Mouse (Mus musculus) naive thymus-derived CD4-positive, alpha-beta T cell, adult 2 months (primary cell): ENCODE results near the gene Stat1.
A peak's percentile ranks its signal among the peaks of the same experiment; 100 is the strongest.

Experiments used
- DNase-seq: peaks from one replicate; pipeline ENCODE4 v3.0.0-alpha.2; 2011; ENCODE audit warnings: low read depth

Stat1 gene

GRCm38 (mm10) chr1:52133254-52133653 is 14.0 kb downstream of the Stat1 start:
- no peak for DNase-seq

- DNase-seq: no peak
These were observed 18.1 kb downstream of the Stat1 start for GRCm38 (mm10) chr1:52137292-52137691.

DNA sequence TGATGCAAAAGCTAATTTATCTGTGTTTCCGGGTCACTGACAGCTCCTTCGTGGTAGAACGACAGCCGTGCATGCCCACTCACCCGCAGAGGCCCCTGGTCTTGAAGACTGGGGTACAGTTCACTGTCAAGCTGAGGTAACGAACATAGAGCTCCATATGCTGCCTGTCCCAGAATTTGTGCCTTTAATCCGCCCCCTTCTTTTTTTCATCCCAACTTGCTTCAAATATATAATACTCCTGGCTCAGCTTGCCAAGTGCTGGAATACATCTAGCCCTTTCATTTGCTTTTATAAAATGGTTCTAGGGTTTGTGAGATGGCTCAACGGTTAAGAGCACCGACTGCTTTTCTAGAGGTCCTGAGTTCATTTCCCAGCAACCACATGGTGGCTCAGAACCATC is 21.3 kb downstream of the Stat1 start:
- DNase-seq: no peak

- no peak for DNase-seq
These were observed 22.2 kb downstream of the Stat1 start for GRCm38 (mm10) chr1:52141482-52141881.

DNA sequence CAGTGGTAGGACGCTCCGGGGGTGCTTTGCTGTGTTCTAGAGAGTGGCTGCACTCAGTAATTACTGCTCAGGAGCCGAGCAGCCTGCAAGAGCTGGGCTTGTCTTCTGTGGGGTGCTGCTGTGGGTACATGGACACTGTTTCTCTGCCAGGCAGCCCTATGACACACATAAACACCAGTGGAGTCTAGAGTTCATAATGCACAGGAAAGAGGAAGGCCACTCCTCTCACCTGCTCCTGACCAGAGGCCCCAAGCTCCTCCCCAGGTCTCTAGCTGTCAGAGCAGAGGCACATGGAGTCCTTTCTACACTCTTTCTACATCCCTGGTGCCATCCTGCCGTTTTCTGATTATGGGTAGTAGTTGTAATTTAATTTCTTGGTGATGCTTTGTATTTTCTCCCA is 22.9 kb downstream of the Stat1 start:
- DNase-seq: no peak

- no peak for DNase-seq
These were observed 24.0 kb downstream of the Stat1 start for GRCm38 (mm10) chr1:52143191-52143590.

DNA sequence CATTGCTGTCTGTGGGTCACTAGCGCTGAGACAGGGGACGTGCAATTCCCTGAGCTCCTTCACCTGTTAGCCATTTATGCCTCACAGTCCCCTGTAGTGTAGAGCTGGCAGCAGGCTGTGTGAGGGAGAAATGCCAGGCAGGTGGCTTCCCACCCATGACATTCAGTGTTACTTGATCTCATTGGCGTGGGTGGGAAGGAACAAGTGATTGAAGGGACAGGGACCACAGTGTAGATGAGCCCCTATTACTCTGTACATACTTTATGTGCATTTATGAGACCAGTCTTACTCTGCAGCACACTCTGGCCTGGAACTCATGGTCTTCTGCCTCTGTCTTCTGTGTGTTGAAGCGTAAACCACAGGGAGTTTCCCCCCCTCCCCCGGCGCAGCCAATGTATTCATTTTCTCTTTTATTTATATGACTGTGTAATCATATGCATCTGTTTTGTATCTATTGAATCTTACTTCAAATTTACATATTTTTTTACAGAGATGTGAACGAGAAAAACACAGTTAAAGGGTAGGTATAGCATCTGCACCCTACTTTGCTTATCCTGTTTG is 24.4 kb downstream of the Stat1 start:
- no peak for DNase-seq

GRCm38 (mm10) chr1:52144907-52145306 is 25.7 kb downstream of the Stat1 start:
- DNase-seq: no peak

DNA sequence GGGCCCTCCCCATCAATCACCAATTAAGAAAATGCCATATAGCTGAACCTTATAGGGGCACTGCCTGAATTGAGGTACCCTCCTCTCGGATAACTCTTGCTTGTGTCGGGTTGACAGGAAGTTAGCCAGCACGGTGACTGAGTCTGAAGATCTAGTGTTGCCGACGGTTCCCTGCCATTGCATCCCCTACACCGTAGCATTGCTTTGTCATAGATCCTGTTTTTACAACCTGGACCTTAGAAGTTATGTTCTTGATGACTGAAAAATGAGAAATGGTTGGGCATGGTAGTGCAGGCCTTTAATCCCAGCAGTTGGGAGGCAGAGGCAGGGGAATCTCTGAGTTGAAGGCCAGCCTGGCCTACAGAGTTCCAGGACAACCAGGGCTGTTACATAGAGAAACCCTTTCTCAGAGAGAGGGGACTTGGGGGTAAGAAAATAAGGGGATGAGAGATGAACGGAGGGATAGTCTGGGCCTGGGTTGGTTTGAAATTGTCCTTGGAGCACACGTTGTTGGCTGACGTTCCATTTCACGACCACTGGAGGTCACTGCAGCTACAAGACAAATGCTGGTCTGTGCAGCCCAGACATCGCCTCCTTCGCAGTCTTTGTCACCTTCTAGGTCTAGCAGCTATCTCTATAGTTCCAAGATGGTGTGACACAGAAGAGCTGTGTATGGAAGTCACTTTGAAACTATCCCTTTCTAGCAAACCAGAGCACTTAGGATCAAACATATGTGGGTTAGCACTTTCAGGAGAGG is 27.2 kb downstream of the Stat1 start:
- peak; percentile 67 for DNase-seq

GRCm38 (mm10) chr1:52147431-52147830 is 28.2 kb downstream of the Stat1 start:
- no peak for DNase-seq

DNA sequence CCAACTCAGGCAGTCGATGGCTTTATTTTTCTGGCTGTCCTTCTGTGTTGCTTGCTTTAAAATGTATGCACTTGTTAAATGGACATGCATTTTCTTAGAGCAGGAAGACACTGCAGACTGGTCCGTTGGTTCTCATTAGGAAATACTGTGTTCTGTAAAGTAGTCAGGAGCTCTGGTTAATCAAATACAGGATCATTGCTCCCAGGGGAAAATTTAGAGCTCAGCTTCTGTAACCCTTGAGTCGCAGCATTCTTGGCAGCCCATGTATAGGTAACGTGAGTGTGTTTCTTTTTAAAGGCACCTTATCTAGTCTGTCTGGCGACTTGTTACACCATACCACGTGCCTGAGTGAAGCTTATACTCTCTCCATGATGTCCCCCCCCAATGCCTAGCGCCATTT is 28.9 kb downstream of the Stat1 start:
- DNase-seq: no peak

DNA sequence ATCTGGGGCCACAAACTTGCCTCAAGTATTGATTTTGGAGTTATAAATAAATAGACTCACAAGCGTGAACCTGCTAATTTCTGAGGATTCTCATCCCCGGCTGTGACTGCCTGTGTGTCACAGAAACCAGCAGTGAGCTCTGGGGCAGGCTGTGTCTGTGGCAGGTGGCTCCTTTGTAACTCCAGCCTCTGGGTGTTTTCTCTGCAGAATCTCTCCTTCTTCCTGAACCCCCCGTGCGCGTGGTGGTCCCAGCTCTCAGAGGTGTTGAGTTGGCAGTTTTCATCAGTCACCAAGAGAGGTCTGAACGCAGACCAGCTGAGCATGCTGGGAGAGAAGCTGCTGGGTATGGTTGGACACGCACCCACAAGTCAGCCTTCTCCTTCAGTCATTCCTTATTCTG is 29.5 kb downstream of the Stat1 start:
- DNase-seq: no peak

DNA sequence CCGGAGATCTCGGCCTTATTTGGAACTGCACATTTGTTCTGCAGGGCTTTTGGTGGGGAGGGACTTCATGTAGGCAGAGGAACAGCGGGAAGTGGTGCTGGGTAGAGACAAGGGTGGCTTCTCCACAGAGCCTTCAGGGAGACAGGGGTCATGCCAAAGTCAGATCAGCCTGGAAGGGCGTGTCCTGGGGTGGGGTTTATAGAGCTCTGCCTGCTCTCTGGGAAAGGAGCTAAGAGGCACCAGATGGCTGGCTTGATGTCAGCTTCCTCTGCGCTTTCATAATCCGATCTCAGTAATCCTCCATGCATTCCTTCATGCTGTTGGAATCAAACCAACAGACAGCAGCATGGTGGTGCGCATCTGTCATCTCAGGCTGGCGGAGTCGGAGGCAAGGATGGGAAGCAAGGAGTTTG is 30.7 kb downstream of the Stat1 start:
- DNase-seq: peak; percentile 39

DNA sequence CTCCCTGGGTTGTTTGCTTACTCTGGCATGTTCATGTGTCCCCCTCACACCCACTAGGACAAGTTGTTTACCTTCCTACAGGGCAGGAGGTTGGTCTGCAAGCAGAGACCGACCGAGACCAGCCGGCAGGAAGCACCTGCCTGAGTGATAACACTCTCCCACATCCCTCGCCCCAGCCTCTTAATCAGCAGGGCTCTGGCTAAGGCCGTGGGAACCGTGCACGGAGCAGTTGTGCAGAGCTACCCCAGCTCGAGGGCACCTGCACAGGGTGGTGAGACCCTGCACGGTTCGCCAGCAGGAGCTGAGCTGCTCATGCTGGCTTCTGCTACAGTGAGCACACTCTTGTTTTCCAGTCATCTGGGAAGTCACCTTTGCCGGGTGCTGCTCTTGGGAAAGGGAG is 31.4 kb downstream of the Stat1 start:
- DNase-seq: peak; percentile 38

DNA sequence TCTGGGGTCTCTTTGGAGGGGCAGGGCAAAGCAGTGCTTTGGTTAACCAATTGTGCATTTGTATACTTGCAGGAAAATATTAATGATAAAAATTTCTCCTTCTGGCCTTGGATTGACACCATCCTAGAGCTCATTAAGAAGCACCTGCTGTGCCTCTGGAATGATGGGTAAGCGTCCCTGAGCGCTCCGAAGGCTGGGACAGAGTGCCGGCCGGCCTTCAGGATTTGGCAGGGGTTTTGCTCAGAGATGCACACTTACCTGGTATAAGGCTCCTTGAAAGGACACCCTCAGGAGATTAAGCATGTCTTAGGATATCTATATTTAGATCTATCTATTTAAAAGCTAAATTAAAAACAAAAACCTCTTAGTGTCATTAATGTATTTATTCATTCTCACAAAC is 31.9 kb downstream of the Stat1 start:
- DNase-seq: no peak

- no peak for DNase-seq
These were observed 33.1 kb downstream of the Stat1 start for GRCm38 (mm10) chr1:52152369-52152768.

- no peak for DNase-seq
These were observed 33.7 kb downstream of the Stat1 start for GRCm38 (mm10) chr1:52152936-52153335.

GRCm38 (mm10) chr1:52154890-52155289 is 35.6 kb downstream of the Stat1 start:
- DNase-seq: no peak

DNA sequence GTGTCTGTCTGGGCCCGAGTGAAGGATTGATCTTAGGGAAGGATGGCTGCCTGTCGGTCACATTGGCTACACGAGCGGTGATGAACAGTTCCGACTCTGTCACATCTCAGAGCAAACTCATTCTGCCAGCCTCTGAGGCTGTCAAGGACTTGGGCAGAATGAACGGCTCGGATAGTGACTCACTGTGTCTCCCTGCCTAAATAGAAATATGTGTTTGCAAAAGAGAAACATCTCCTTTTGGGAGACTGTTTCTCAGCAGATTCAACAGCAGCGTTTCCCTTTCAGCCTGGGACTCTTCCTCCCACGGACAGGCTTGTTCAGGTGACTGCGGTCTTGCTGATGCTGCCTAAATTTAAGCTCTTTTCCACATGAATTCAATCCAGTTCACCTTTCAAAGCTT is 37.1 kb downstream of the Stat1 start:
- DNase-seq: no peak

DNA sequence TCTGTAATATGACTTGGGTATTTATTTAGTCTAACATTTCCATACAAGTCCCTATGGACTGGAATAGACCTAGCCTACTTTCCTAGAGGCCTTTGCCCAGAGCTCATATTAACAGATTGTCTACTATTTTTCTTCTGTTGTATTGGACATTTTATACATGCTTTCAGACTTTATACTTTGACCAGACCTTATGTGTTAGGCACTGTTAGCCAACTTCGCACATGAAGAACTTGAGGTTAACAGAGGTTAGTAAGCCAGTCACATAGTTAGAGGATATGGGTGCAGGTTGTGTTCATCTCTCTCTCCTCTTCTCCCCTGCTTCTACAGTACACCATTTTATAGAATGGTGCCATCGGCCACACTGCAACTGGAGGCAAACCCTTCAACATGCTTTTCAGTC is 38.8 kb downstream of the Stat1 start:
- DNase-seq: no peak

DNA sequence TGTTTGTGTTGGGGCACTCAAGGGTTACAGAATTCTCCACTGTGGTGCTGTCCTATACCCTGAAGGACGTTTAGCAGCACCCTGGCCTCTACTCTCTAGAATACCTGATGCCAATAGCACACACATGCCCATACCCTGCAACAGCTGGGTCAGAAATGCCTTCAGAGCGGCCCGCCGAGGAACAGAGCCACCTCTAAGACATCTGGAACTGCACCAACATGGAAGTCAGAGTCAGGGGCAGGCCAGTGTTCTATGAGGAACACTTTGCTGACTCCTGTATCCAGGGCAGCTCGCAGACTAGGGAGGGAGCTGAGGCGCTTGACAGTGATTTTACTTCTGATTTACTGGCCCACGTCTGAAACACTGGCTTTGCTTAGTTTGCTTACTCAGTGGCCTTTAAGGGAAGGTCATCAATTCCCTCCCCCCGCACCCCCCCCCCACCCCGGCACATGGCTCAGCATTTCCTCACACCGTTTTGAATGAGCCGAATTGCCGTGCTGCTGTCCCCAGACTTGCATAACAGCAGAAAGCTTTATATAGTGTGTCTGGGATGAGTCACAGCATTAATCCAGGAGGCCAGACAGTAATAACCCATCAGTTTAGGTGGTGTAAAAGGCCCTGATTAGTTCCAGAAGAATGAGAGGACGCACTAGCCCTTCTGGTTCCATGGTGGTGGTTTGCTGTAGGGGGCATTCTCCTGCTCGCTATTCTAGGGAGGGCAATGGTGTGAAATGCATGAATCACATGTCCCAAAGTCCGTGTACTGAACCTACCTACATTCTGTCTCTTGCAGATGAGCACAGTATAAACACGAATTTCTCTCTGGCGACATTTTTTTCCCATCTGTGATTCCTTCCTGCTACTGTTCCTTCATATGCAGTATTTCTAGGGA is 39.5 kb downstream of the Stat1 start:
- DNase-seq: no peak

DNA sequence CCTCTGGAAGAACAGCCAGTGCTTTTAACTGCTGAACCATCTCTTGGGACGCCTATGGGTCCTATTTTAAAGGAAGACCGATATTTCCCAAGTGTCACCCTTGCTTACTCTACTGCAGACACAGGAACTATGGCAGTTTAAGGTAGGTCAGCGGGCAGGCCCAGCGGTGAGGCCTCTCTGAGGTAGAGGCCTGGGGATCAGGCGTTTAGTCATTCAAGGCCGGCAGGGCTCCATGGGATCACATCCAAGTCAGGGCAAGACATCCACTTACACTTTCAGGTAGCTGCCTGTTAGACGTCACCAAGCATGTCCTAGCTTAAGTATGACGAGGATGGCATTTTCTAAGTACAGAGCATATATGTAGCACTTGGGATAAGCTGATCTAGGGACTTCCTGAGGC is 41.9 kb downstream of the Stat1 start:
- no peak for DNase-seq
